Mouse (Mus musculus) forebrain, embryonic 16.5 days (tissue): ENCODE results near the gene Srrm3. TPM values are rescaled to one million over a fixed set of nuclear protein-coding genes. Genes with fewer than 3 reads are reported as not detected.

Experiments used
- ATAC-seq: fragments of 200-750 bp; cut with Nextera tagmentation; 2 replicates; pipeline ENCODE4 v1.8.0; 2017; ENCODE audit warnings: mild to moderate bottlenecking, moderate library complexity
- H3K27ac ChIP-seq: fragments of 300-500 bp; sonication (generic); 2 replicates; pipeline ENCODE4 v1.5.1; 2014; ENCODE audit warnings: low read length, control low read depth
- H3K27me3 ChIP-seq: fragments of 300-500 bp; sonication (generic); replicated peaks from 2 replicates; pipeline ENCODE4 v1.6.1; 2014; ENCODE audit warnings: low read length; ENCODE audit not compliant: control insufficient read depth, insufficient read depth
- H3K36me3 ChIP-seq: fragments of 300-500 bp; sonication (generic); 2 replicates; pipeline ENCODE4 v1.6.1; 2014; ENCODE audit not compliant: control insufficient read depth, insufficient read depth
- H3K4me1 ChIP-seq: fragments of 300-500 bp; sonication (generic); replicated peaks from 2 replicates; pipeline ENCODE4 v1.6.1; 2014; ENCODE audit warnings: low read length; ENCODE audit not compliant: control insufficient read depth, insufficient read depth
- H3K4me2 ChIP-seq: fragments of 300-500 bp; sonication (generic); 2 replicates; pipeline ENCODE4 v1.6.1; 2014; ENCODE audit warnings: mild to moderate bottlenecking, low read length, control low read depth
- H3K4me3 ChIP-seq: fragments of 300-500 bp; sonication (generic); replicated peaks from 2 replicates; pipeline ENCODE4 v1.5.1; 2014; ENCODE audit warnings: mild to moderate bottlenecking, low read length, control low read depth
- H3K9ac ChIP-seq: fragments of 300-500 bp; sonication (generic); replicated peaks from 2 replicates; pipeline ENCODE4 v1.6.1; 2014; ENCODE audit warnings: low read depth, low read length, control low read depth
- H3K9me3 ChIP-seq: fragments of 300-500 bp; sonication (generic); 2 replicates; pipeline ENCODE4 v1.6.1; 2016; ENCODE audit warnings: low read length; ENCODE audit not compliant: control insufficient read depth
- WGBS: fragments of 180-500 bp; shearing (Covaris S2); extraction: QIAGEN DNeasy Blood & Tissue Kit; methylation state at CpG from one replicate; pipeline ENCODE4 v1.1.7; 2014; 5-methylcytosine and 5-hydroxymethylcytosine counted together
- polyA plus RNA-seq: library from polyadenylated mRNA; unstranded; fragments of >200 nt; fragmentation: Nextera tagmentation; extraction: Ambion mirVana; gene quantifications from 2 replicates; pipeline ENCODE4 v1.2.1, GENCODE M21; 2015

The Srrm3 gene
- polyA plus RNA-seq, 1 experiment from 2014 or later = 60.9 TPM

GRCm38 (mm10) chr5:135911633-135912220, 105.0 kb downstream of the Srrm3 start:
- no peaks in the 10 kb centered on the region for H3K9me3 ChIP-seq
- H3K4me1 ChIP-seq = peaks cover 12% of the 10 kb centered on the region
- H3K27me3 ChIP-seq = no peaks in the 10 kb centered on the region
- no peak for ATAC-seq
- no peak overlapping the region for H3K27ac ChIP-seq
- H3K9ac ChIP-seq = no peak overlapping the region
- 94% methylated on average over 11 of the region's 11 CpGs for WGBS
- H3K4me3 ChIP-seq = no peak overlapping the region
- no peak overlapping the region for H3K4me2 ChIP-seq
- peaks cover 22% of the 10 kb centered on the region for H3K36me3 ChIP-seq

GRCm38 (mm10) chr5:135913201-135913600, 106.5 kb downstream of the Srrm3 start:
- Histone ChIP-seq H3K9ac (no peak overlapping the region), H3K27ac (no peak overlapping the region), H3K4me3 (no peak overlapping the region), H3K4me2 (no peak overlapping the region), H3K36me3 (peaks cover 20% of the 10 kb centered on the region), H3K4me1 (peaks cover 8% of the 10 kb centered on the region), H3K27me3 (no peaks in the 10 kb centered on the region), H3K9me3 (no peaks in the 10 kb centered on the region)
- 86% methylated on average over 5 of the region's 5 CpGs for WGBS
- ATAC-seq = no peak

GRCm38 (mm10) chr5:135914156-135914555, 107.5 kb downstream of the Srrm3 start:
- no peak overlapping the region for H3K9ac ChIP-seq
- H3K36me3 ChIP-seq = peaks cover 28% of the 10 kb centered on the region
- no peaks in the 10 kb centered on the region for H3K9me3 ChIP-seq
- no peak overlapping the region for H3K27ac ChIP-seq
- no peak overlapping the region for H3K4me2 ChIP-seq
- no peak overlapping the region for H3K4me3 ChIP-seq
- 91% methylated on average over 6 of the region's 6 CpGs for WGBS
- no peak for ATAC-seq
- no peaks in the 10 kb centered on the region for H3K27me3 ChIP-seq
- H3K4me1 ChIP-seq = no peaks in the 10 kb centered on the region; the same call in 1 of the 2 replicates

GRCm38 (mm10) chr5:135916051-135916565, 109.4 kb downstream of the Srrm3 start:
- Histone ChIP-seq H3K9ac (no peak overlapping the region), H3K27ac (no peak overlapping the region), H3K27me3 (no peaks in the 10 kb centered on the region), H3K4me2 (no peak overlapping the region), H3K4me3 (no peak overlapping the region), H3K4me1 (no peaks in the 10 kb centered on the region), H3K36me3 (peaks cover 22% of the 10 kb centered on the region), H3K9me3 (no peaks in the 10 kb centered on the region)
- WGBS = 92% methylated on average over 6 of the region's 6 CpGs
- no peak for ATAC-seq

- 98% methylated on average over 3 of the region's 3 CpGs for WGBS
- H3K9ac ChIP-seq = no peak overlapping the region
- ATAC-seq = no peak
- no peak overlapping the region for H3K4me3 ChIP-seq
- no peaks in the 10 kb centered on the region for H3K9me3 ChIP-seq
- peaks cover 25% of the 10 kb centered on the region for H3K36me3 ChIP-seq
- H3K4me1 ChIP-seq = no peaks in the 10 kb centered on the region
- no peak overlapping the region for H3K4me2 ChIP-seq
- no peak overlapping the region for H3K27ac ChIP-seq
- H3K27me3 ChIP-seq = no peaks in the 10 kb centered on the region
Measured at GRCm38 (mm10) chr5:135916601-135917000, 109.9 kb downstream of the Srrm3 start.

GRCm38 (mm10) chr5:135917327-135918058, 110.8 kb downstream of the Srrm3 start:
- no peak for ATAC-seq
- WGBS = 95% methylated on average over 8 of the region's 8 CpGs
- Histone ChIP-seq H3K4me1 (no peaks in the 10 kb centered on the region), H3K36me3 (peaks cover 31% of the 10 kb centered on the region), H3K27me3 (no peaks in the 10 kb centered on the region), H3K9me3 (no peaks in the 10 kb centered on the region), H3K9ac (no peak overlapping the region), H3K4me3 (no peak overlapping the region), H3K4me2 (no peak overlapping the region), H3K27ac (no peak overlapping the region)

GRCm38 (mm10) chr5:135918059-135918437, 111.4 kb downstream of the Srrm3 start:
- no peaks in the 10 kb centered on the region for H3K27me3 ChIP-seq
- H3K4me3 ChIP-seq = no peak overlapping the region
- no peaks in the 10 kb centered on the region for H3K4me1 ChIP-seq
- peaks cover 33% of the 10 kb centered on the region for H3K36me3 ChIP-seq
- ATAC-seq = no peak
- no peaks in the 10 kb centered on the region for H3K9me3 ChIP-seq
- H3K4me2 ChIP-seq = no peak overlapping the region
- WGBS = 95% methylated on average over 5 of the region's 5 CpGs
- no peak overlapping the region for H3K27ac ChIP-seq
- no peak overlapping the region for H3K9ac ChIP-seq

GRCm38 (mm10) chr5:135918593-135918992, 111.9 kb downstream of the Srrm3 start:
- WGBS = 96% methylated on average over 5 of the region's 5 CpGs
- H3K36me3 ChIP-seq = peaks cover 33% of the 10 kb centered on the region

GRCm38 (mm10) chr5:135919902-135920301, 113.2 kb downstream of the Srrm3 start:
- Histone ChIP-seq H3K9ac (no peak overlapping the region), H3K9me3 (no peaks in the 10 kb centered on the region), H3K27me3 (no peaks in the 10 kb centered on the region), H3K4me3 (no peak overlapping the region), H3K36me3 (peaks cover 33% of the 10 kb centered on the region), H3K27ac (no peak overlapping the region), H3K4me1 (peaks cover 5% of the 10 kb centered on the region), H3K4me2 (no peak overlapping the region)
- 82% methylated on average over 3 of the region's 3 CpGs for WGBS
- ATAC-seq = no peak

More at GRCm38 (mm10) chr5:135918593-135918992, 111.9 kb downstream of the Srrm3 start:
- Histone ChIP-seq H3K27ac (no peak overlapping the region), H3K4me2 (no peak overlapping the region), H3K4me3 (no peak overlapping the region), H3K4me1 (no peaks in the 10 kb centered on the region; the same call in 1 of the 2 replicates), H3K9ac (no peak overlapping the region), H3K9me3 (no peaks in the 10 kb centered on the region), H3K27me3 (no peaks in the 10 kb centered on the region)
- ATAC-seq = no peak
